Mouse (Mus musculus) midbrain, embryonic 12.5 days (tissue): ENCODE measurements around the gene Elane. TPM values are rescaled to one million over a fixed set of nuclear protein-coding genes. Genes with fewer than 3 reads are reported as not detected.
"Not testable (repeated sequence)": the region's sequence is repeated elsewhere in the genome, so short reads cannot be mapped to it uniquely, and the experiment has no call there.

Experiments
- ATAC-seq: fragments of 200-750 bp; cut with Nextera tagmentation; 2 replicates; pipeline ENCODE4 v1.8.0; 2017; ENCODE audit warnings: low read depth, moderate TSS enrichment, moderate library complexity; ENCODE audit not compliant: low FRiP score
- H3K27ac ChIP-seq: fragments of 300-500 bp; sonication (generic); replicated peaks from 2 replicates; pipeline ENCODE4 v1.5.1; 2016; ENCODE audit warnings: mild to moderate bottlenecking
- H3K27me3 ChIP-seq: fragments of 300-500 bp; sonication (generic); 2 replicates; pipeline ENCODE4 v1.6.1; 2016; ENCODE audit warnings: mild to moderate bottlenecking
- H3K36me3 ChIP-seq: fragments of 300-500 bp; sonication (generic); 2 replicates; pipeline ENCODE4 v1.6.1; 2016
- H3K4me1 ChIP-seq: fragments of 300-500 bp; sonication (generic); 2 replicates; pipeline ENCODE4 v1.6.1; 2016
- H3K4me2 ChIP-seq: fragments of 300-500 bp; sonication (generic); replicated peaks from 2 replicates; pipeline ENCODE4 v1.6.1; 2016; ENCODE audit warnings: mild to moderate bottlenecking, moderate library complexity
- H3K4me3 ChIP-seq: fragments of 300-500 bp; sonication (generic); 2 replicates; pipeline ENCODE4 v1.5.1; 2016; ENCODE audit warnings: mild to moderate bottlenecking
- H3K9ac ChIP-seq: fragments of 300-500 bp; sonication (generic); replicated peaks from 2 replicates; pipeline ENCODE4 v1.6.1; 2016; ENCODE audit warnings: mild to moderate bottlenecking, moderate library complexity
- H3K9me3 ChIP-seq: fragments of 300-500 bp; sonication (generic); 2 replicates; pipeline ENCODE4 v1.6.1; 2016; ENCODE audit warnings: mild to moderate bottlenecking
- WGBS: fragments of 180-500 bp; shearing (Covaris S2); methylation state at CpG from one replicate; pipeline ENCODE4 v1.1.7; 2016; 5-methylcytosine and 5-hydroxymethylcytosine counted together
- polyA plus RNA-seq: library from polyadenylated mRNA; unstranded; fragments of >200 nt; fragmentation: Nextera tagmentation; extraction: Ambion mirVana; gene quantifications from 2 replicates; pipeline ENCODE4 v1.2.1, GENCODE M21; 2016

Elane gene
- polyA plus RNA-seq, 1 experiment from 2014 or later, result not detected

DNA sequence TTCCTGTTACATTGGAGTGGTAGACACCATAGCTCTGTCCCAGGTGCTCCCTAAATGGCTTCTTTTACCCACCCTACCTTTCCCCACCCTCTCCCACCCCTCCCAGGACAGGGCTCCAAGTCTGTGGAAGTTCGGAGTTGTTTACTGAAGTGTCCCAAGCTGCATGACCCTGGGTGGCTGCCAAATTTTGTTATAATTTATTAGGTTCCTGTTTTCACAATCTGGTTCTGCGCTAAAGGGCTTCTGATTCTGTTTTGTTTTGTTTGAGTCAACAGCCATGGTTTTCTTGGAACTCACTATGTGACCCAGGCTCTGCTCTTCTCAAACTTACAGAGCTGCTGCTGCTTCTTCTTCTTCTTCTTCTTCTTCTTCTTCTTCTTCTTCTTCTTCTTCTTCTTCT lies 3.3 kb downstream of the Elane start:
- H3K4me2 ChIP-seq, result no peak overlapping the region
- H3K27me3 ChIP-seq, result peaks cover 26% of the 10 kb centered on the region
- no peak overlapping the region for H3K27ac ChIP-seq
- H3K36me3 ChIP-seq, result peaks cover 3% of the 10 kb centered on the region; the same call in 1 of the 2 replicates
- no peaks in the 10 kb centered on the region for H3K4me1 ChIP-seq
- ATAC-seq, result no peak
- 98% methylated on average over 2 of the region's 2 CpGs for WGBS
- no peak overlapping the region for H3K4me3 ChIP-seq
- no peak overlapping the region for H3K9ac ChIP-seq
- H3K9me3 ChIP-seq, result no peaks in the 10 kb centered on the region

DNA sequence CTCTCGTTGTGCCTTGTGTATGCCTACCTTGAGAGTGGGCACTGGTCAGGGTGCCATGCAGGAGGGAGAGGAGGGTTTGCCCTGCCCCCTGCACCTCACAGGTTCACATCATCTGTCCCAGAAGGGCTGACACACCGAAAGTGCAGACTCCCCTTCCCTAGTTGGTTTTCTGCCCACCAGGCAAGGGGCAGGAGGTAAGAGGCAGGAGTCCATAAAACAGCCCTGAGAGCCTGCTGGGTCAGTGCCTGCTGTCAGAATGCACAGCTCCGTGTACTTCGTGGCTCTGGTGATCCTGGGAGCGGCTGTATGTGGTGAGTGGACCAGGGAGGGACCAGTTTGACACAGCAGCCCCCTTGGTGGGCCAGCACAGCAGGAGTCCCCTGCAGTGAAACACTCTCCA lies 4.6 kb downstream of the Elane start, which contains the start of gene Cfd:
Cfd (plus strand) TSS at position 184 of the 400 bp plus-strand sequence.
- no peak for ATAC-seq
- WGBS, result 39% methylated on average over 5 of the region's 5 CpGs
- H3K9me3 ChIP-seq, result no peaks in the 10 kb centered on the region
- no peak within 1 kb of the TSS for H3K4me2 ChIP-seq
- H3K27ac ChIP-seq, result no peak within 1 kb of the TSS
- no peak within 1 kb of the TSS for H3K4me3 ChIP-seq
- H3K36me3 ChIP-seq, result peaks cover 13% of the 10 kb centered on the region
- H3K27me3 ChIP-seq, result peaks cover 26% of the 10 kb centered on the region; the same call in 1 of the 2 replicates
- no peaks in the 10 kb centered on the region for H3K4me1 ChIP-seq
- H3K9ac ChIP-seq, result no peak within 1 kb of the TSS

GRCm38 (mm10) chr10:79892451-79893118 lies 6.5 kb downstream of the Elane start:
- ATAC-seq, result peak; percentile 47; the same call in 1 of the 2 replicates
- H3K4me1 ChIP-seq, H3K4me2 ChIP-seq, H3K27ac ChIP-seq, H3K9me3 ChIP-seq, H3K9ac ChIP-seq, H3K4me3 ChIP-seq: not testable (repeated sequence)
- peaks cover 27% of the 10 kb centered on the region; the same call in 1 of the 2 replicates for H3K27me3 ChIP-seq
- WGBS, result 44% methylated on average over 22 of the region's 22 CpGs
- H3K36me3 ChIP-seq, result peaks cover 32% of the 10 kb centered on the region

- peaks cover 37% of the 10 kb centered on the region for H3K27me3 ChIP-seq
- no peak overlapping the region for H3K4me2 ChIP-seq
- H3K9me3 ChIP-seq, result no peaks in the 10 kb centered on the region
- H3K36me3 ChIP-seq, result peaks cover 51% of the 10 kb centered on the region
- no peak overlapping the region for H3K4me3 ChIP-seq
- peaks cover 9% of the 10 kb centered on the region for H3K4me1 ChIP-seq
- no peak overlapping the region for H3K9ac ChIP-seq
- no peak for ATAC-seq
- no peak overlapping the region for H3K27ac ChIP-seq
- 93% methylated on average over 16 of the region's 16 CpGs for WGBS
These were observed 10.3 kb downstream of the Elane start for GRCm38 (mm10) chr10:79896306-79896705.

GRCm38 (mm10) chr10:79896814-79897213 lies 10.8 kb downstream of the Elane start:
- ATAC-seq, result no peak
- H3K27me3 ChIP-seq, result peaks cover 32% of the 10 kb centered on the region
- H3K4me1 ChIP-seq, result peaks cover 14% of the 10 kb centered on the region
- no peak overlapping the region for H3K9ac ChIP-seq
- WGBS, result 89% methylated on average over 13 of the region's 13 CpGs
- H3K36me3 ChIP-seq, result peaks cover 51% of the 10 kb centered on the region
- H3K9me3 ChIP-seq, result no peaks in the 10 kb centered on the region
- no peak overlapping the region for H3K4me2 ChIP-seq
- no peak overlapping the region for H3K27ac ChIP-seq
- H3K4me3 ChIP-seq, result no peak overlapping the region

- no peak overlapping the region for H3K4me2 ChIP-seq
- no peaks in the 10 kb centered on the region for H3K9me3 ChIP-seq
- H3K9ac ChIP-seq, result no peak overlapping the region
- peaks cover 14% of the 10 kb centered on the region for H3K4me1 ChIP-seq
- peaks cover 52% of the 10 kb centered on the region for H3K36me3 ChIP-seq
- H3K27ac ChIP-seq, result no peak overlapping the region
- no peak for ATAC-seq
- WGBS, result 56% methylated on average over 20 of the region's 20 CpGs
- peaks cover 32% of the 10 kb centered on the region for H3K27me3 ChIP-seq
- H3K4me3 ChIP-seq, result no peak overlapping the region
These were observed 11.5 kb downstream of the Elane start for GRCm38 (mm10) chr10:79897316-79898245.

DNA sequence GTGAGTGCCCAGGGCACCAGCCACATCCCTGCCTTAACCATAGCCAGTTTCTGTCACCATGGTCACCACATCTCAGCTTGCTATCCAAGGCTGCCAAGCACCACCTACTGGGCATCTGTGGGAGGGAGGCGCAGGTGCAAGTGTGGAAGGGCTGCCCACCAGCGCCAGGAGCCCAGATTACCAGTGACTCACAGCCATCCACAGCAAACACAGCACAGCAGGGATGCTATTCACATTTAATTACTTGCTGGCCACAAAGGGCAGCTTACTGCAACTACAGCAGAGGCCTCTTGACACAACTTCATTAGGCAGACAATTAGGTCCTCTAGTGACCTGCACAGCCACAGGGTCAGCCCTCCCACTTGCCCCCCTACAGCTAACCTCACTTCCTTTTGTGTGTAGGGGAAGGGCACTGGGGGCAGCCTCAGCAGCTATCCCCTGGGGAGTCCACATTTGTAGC lies 14.9 kb downstream of the Elane start:
- H3K36me3 ChIP-seq, result peaks cover 62% of the 10 kb centered on the region
- peaks cover 39% of the 10 kb centered on the region for H3K27me3 ChIP-seq
- no peak overlapping the region for H3K4me3 ChIP-seq
- H3K4me1 ChIP-seq, result peaks cover 14% of the 10 kb centered on the region
- 0% methylated on average over 2 of the region's 2 CpGs for WGBS
- no peak overlapping the region for H3K9ac ChIP-seq
- no peak overlapping the region for H3K4me2 ChIP-seq
- peak; percentile 52 for ATAC-seq
- H3K27ac ChIP-seq, result peak overlapping the region; percentile 63
- H3K9me3 ChIP-seq, result no peaks in the 10 kb centered on the region

- peaks cover 10% of the 10 kb centered on the region for H3K4me1 ChIP-seq
- no peak for ATAC-seq
- H3K36me3 ChIP-seq, result peaks cover 53% of the 10 kb centered on the region
- H3K9me3 ChIP-seq, result no peaks in the 10 kb centered on the region
- H3K4me3 ChIP-seq, result no peak overlapping the region
- H3K27ac ChIP-seq, result no peak overlapping the region
- H3K4me2 ChIP-seq, result no peak overlapping the region
- 91% methylated on average over 9 of the region's 9 CpGs for WGBS
- H3K27me3 ChIP-seq, result peaks cover 13% of the 10 kb centered on the region
- no peak overlapping the region for H3K9ac ChIP-seq
These were observed 20.7 kb downstream of the Elane start for GRCm38 (mm10) chr10:79906712-79907111.

- no peak overlapping the region for H3K9ac ChIP-seq
These were observed 21.4 kb downstream of the Elane start for GRCm38 (mm10) chr10:79907415-79907814.

GRCm38 (mm10) chr10:79908167-79909091 lies 22.4 kb downstream of the Elane start, which contains the start of gene Med16:
Med16 (minus strand) TSS chr10:79908923.
- Histone ChIP-seq H3K27me3 (no peaks in the 10 kb centered on the region), H3K4me2 (peak within 1 kb of the TSS; percentile 46), H3K9me3 (no peaks in the 10 kb centered on the region), H3K9ac (peak within 1 kb of the TSS; percentile 73), H3K4me1 (peaks cover 9% of the 10 kb centered on the region), H3K36me3 (peaks cover 57% of the 10 kb centered on the region), H3K27ac (peak within 1 kb of the TSS; percentile 98), H3K4me3 (peak within 1 kb of the TSS; percentile 64)
- ATAC-seq, result peak; percentile 93
- WGBS, result 2% methylated on average over 52 of the region's 52 CpGs

More at GRCm38 (mm10) chr10:79907415-79907814, 21.4 kb downstream of the Elane start:
- H3K9me3 ChIP-seq, result no peaks in the 10 kb centered on the region
- H3K4me2 ChIP-seq, result no peak overlapping the region
- H3K4me1 ChIP-seq, result peaks cover 9% of the 10 kb centered on the region
- H3K27me3 ChIP-seq, result peaks cover 9% of the 10 kb centered on the region
- 98% methylated on average over 10 of the region's 10 CpGs for WGBS
- H3K4me3 ChIP-seq, result no peak overlapping the region
- no peak for ATAC-seq
- no peak overlapping the region for H3K27ac ChIP-seq
- peaks cover 61% of the 10 kb centered on the region for H3K36me3 ChIP-seq
